Mouse (Mus musculus): Measurements from ENCODE around the gene Btbd7. TPM values are rescaled to one million over a fixed set of nuclear protein-coding genes. Genes with fewer than 3 reads are reported as not detected.

Btbd7 gene
- polyA plus RNA-seq, 1 experiment, result 6.9 TPM

- TF ChIP-seq REST (IDR thresholded peaks at IDR 0.05; ENCODE audit: insufficient read depth, insufficient read length) (no peak), TCF3 (IDR thresholded peaks at IDR 0.05; ENCODE audit: insufficient read length, low read depth) (no peak), USF1 (IDR thresholded peaks at IDR 0.05; ENCODE audit: low read depth) (no peak), CEBPB (IDR thresholded peaks at IDR 0.05; ENCODE audit: insufficient read depth, poor library complexity, severe bottlenecking) (no peak), MYOD1 (IDR thresholded peaks at IDR 0.05; ENCODE audit: control insufficient read depth in 1 of 3, insufficient read length in 2 of 3, low read depth in 2 of 3) (no peak), MYOG (IDR thresholded peaks at IDR 0.05; ENCODE audit: control insufficient read depth in 1 of 3, insufficient read depth in 1 of 3, insufficient read length in 2 of 3, low read depth in 2 of 3) (no peak), MAX (IDR thresholded peaks at IDR 0.05; ENCODE audit: low read depth) (no peak), TCF12 (IDR thresholded peaks at IDR 0.05; ENCODE audit: insufficient read depth, poor library complexity, severe bottlenecking) (no peak), POLR2A (IDR thresholded peaks at IDR 0.05; ENCODE audit: insufficient read length, low read depth) (no peak), SRF (IDR thresholded peaks at IDR 0.05; ENCODE audit: control insufficient read depth, insufficient read length, low read depth) (no peak), E2F4 (IDR thresholded peaks at IDR 0.05; ENCODE audit: insufficient read depth) (no peak), POLR2AphosphoS2 (IDR thresholded peaks at IDR 0.05; ENCODE audit: insufficient read length, low read depth) (no peak)
- Histone ChIP-seq H3K36me3 (ENCODE audit: control insufficient read depth, insufficient read depth) (no peaks in the 10 kb centered on the region), H3K27me3 (ENCODE audit: control insufficient read depth, insufficient read depth, insufficient read length) (peaks cover 25% of the 10 kb centered on the region), H3ac (ENCODE audit: control insufficient read depth, insufficient read length) (no peak overlapping the region), H3K79me2 (ENCODE audit: control insufficient read depth, insufficient read depth) (no peaks in the 10 kb centered on the region), H3K4me3 (no peak overlapping the region), H3K4me2 (ENCODE audit: low read depth) (no peak overlapping the region)
These were observed 9.1 kb upstream of the Btbd7 start for GRCm38 (mm10) chr12:102887366-102887765.

- H3K4me3 ChIP-seq, result no peak overlapping the region
- H3K79me2 ChIP-seq (ENCODE audit: control insufficient read depth, insufficient read depth), result no peaks in the 10 kb centered on the region
- TF ChIP-seq USF1 (IDR thresholded peaks at IDR 0.05; ENCODE audit: low read depth) (no peak), MAX (IDR thresholded peaks at IDR 0.05; ENCODE audit: low read depth) (no peak), TCF12 (IDR thresholded peaks at IDR 0.05; ENCODE audit: insufficient read depth, poor library complexity, severe bottlenecking) (no peak), POLR2A (IDR thresholded peaks at IDR 0.05; ENCODE audit: insufficient read length, low read depth) (no peak), E2F4 (IDR thresholded peaks at IDR 0.05; ENCODE audit: insufficient read depth) (no peak), TCF3 (IDR thresholded peaks at IDR 0.05; ENCODE audit: insufficient read length, low read depth) (no peak), MYOD1 (IDR thresholded peaks at IDR 0.05; ENCODE audit: control insufficient read depth in 1 of 3, insufficient read length in 2 of 3, low read depth in 2 of 3) (no peak), MYOG (IDR thresholded peaks at IDR 0.05; ENCODE audit: control insufficient read depth in 1 of 3, insufficient read depth in 1 of 3, insufficient read length in 2 of 3, low read depth in 2 of 3) (no peak), REST (IDR thresholded peaks at IDR 0.05; ENCODE audit: insufficient read depth, insufficient read length) (no peak), POLR2AphosphoS2 (IDR thresholded peaks at IDR 0.05; ENCODE audit: insufficient read length, low read depth) (no peak), SRF (IDR thresholded peaks at IDR 0.05; ENCODE audit: control insufficient read depth, insufficient read length, low read depth) (no peak), CEBPB (IDR thresholded peaks at IDR 0.05; ENCODE audit: insufficient read depth, poor library complexity, severe bottlenecking) (no peak)
- no peak overlapping the region for H3K4me2 ChIP-seq (ENCODE audit: low read depth)
- peaks cover 29% of the 10 kb centered on the region for H3K27me3 ChIP-seq (ENCODE audit: control insufficient read depth, insufficient read depth, insufficient read length)
- no peaks in the 10 kb centered on the region for H3K36me3 ChIP-seq (ENCODE audit: control insufficient read depth, insufficient read depth)
- H3ac ChIP-seq (ENCODE audit: control insufficient read depth, insufficient read length), result no peak overlapping the region
These were observed 7.5 kb upstream of the Btbd7 start for GRCm38 (mm10) chr12:102885735-102886134.

- no peak for TF ChIP-seq MYOG (IDR thresholded peaks at IDR 0.05; ENCODE audit: control insufficient read depth in 1 of 3, insufficient read depth in 1 of 3, insufficient read length in 2 of 3, low read depth in 2 of 3)
- TF ChIP-seq CEBPB (IDR thresholded peaks at IDR 0.05; ENCODE audit: insufficient read depth, poor library complexity, severe bottlenecking), result no peak
- no peak for TF ChIP-seq POLR2A (IDR thresholded peaks at IDR 0.05; ENCODE audit: insufficient read length, low read depth)
- no peak for TF ChIP-seq TCF12 (IDR thresholded peaks at IDR 0.05; ENCODE audit: insufficient read depth, poor library complexity, severe bottlenecking)
- no peak for TF ChIP-seq SRF (IDR thresholded peaks at IDR 0.05; ENCODE audit: control insufficient read depth, insufficient read length, low read depth)
- no peak for TF ChIP-seq REST (IDR thresholded peaks at IDR 0.05; ENCODE audit: insufficient read depth, insufficient read length)
- no peak for TF ChIP-seq MAX (IDR thresholded peaks at IDR 0.05; ENCODE audit: low read depth)
- TF ChIP-seq E2F4 (IDR thresholded peaks at IDR 0.05; ENCODE audit: insufficient read depth), result no peak
- no peak for TF ChIP-seq TCF3 (IDR thresholded peaks at IDR 0.05; ENCODE audit: insufficient read length, low read depth)
- Histone ChIP-seq H3K27me3 (ENCODE audit: control insufficient read depth, insufficient read depth, insufficient read length) (peaks cover 4% of the 10 kb centered on the region), H3K79me2 (ENCODE audit: control insufficient read depth, insufficient read depth) (peaks cover 36% of the 10 kb centered on the region), H3K36me3 (ENCODE audit: control insufficient read depth, insufficient read depth) (no peaks in the 10 kb centered on the region), H3ac (ENCODE audit: control insufficient read depth, insufficient read length) (no peak overlapping the region), H3K4me2 (ENCODE audit: low read depth) (peak overlapping the region; percentile 94), H3K4me3 (peak overlapping the region; percentile 70)
These were observed 630 bp upstream of the Btbd7 start for GRCm38 (mm10) chr12:102878901-102879300.

GRCm38 (mm10) chr12:102877301-102878030 lies 805 bp downstream of the Btbd7 start:
- H3K79me2 ChIP-seq (ENCODE audit: control insufficient read depth, insufficient read depth), result peaks cover 50% of the 10 kb centered on the region
- TF ChIP-seq POLR2A (IDR thresholded peaks at IDR 0.05; ENCODE audit: insufficient read length, low read depth), result peak; percentile 12
- no peak for TF ChIP-seq REST (IDR thresholded peaks at IDR 0.05; ENCODE audit: insufficient read depth, insufficient read length)
- H3K4me2 ChIP-seq (ENCODE audit: low read depth), result peak overlapping the region; percentile 78
- peak overlapping the region; percentile 86 for H3ac ChIP-seq (ENCODE audit: control insufficient read depth, insufficient read length)
- peak overlapping the region; percentile 70 for H3K4me3 ChIP-seq
- H3K36me3 ChIP-seq (ENCODE audit: control insufficient read depth, insufficient read depth), result no peaks in the 10 kb centered on the region
- H3K27me3 ChIP-seq (ENCODE audit: control insufficient read depth, insufficient read depth, insufficient read length), result peaks cover 4% of the 10 kb centered on the region

GRCm38 (mm10) chr12:102870527-102870926 lies 7.7 kb downstream of the Btbd7 start:
- Histone ChIP-seq H3K79me2 (ENCODE audit: control insufficient read depth, insufficient read depth) (peaks cover 78% of the 10 kb centered on the region), H3K27me3 (ENCODE audit: control insufficient read depth, insufficient read depth, insufficient read length) (no peaks in the 10 kb centered on the region), H3K4me3 (no peak overlapping the region), H3K4me2 (ENCODE audit: low read depth) (no peak overlapping the region), H3ac (ENCODE audit: control insufficient read depth, insufficient read length) (no peak overlapping the region), H3K36me3 (ENCODE audit: control insufficient read depth, insufficient read depth) (no peaks in the 10 kb centered on the region)
- no peak for TF ChIP-seq MYOG (IDR thresholded peaks at IDR 0.05; ENCODE audit: control insufficient read depth in 1 of 3, insufficient read depth in 1 of 3, insufficient read length in 2 of 3, low read depth in 2 of 3)
- no peak for TF ChIP-seq MYOD1 (IDR thresholded peaks at IDR 0.05; ENCODE audit: control insufficient read depth in 1 of 3, insufficient read length in 2 of 3, low read depth in 2 of 3)
- no peak for TF ChIP-seq CEBPB (IDR thresholded peaks at IDR 0.05; ENCODE audit: insufficient read depth, poor library complexity, severe bottlenecking)
